Mouse (Mus musculus) heart, adult 2 months (tissue): ENCODE data around the gene Arl2.

ENCODE experiments used
- CTCF ChIP-seq: fragments of 200-600 bp; IDR thresholded peaks from 2 replicates; pipeline ENCODE4 v1.8.1; 2022; ENCODE audit warnings: antibody characterized with exemption, mild to moderate bottlenecking, moderate library complexity
- EP300 ChIP-seq: fragments of 200-500 bp; IDR thresholded peaks from 2 replicates; pipeline ENCODE4 v1.6.1; 2011; ENCODE audit warnings: low read depth, low read length, control low read depth; ENCODE audit not compliant: insufficient read depth
- POLR2A ChIP-seq: fragments of 200-500 bp; IDR thresholded peaks from 2 replicates; pipeline ENCODE4 v1.6.1; 2011; ENCODE audit warnings: mild to moderate bottlenecking, low read depth, low read length, control low read depth; ENCODE audit not compliant: insufficient read depth

- TF ChIP-seq CTCF (no peak), POLR2A (no peak), EP300 (no peak)
Measured at GRCm38 (mm10) chr19:6101186-6101585, 40.2 kb downstream of the Arl2 start.
